Mouse (Mus musculus): ENCODE data around the gene Lrrc4c.

DNA sequence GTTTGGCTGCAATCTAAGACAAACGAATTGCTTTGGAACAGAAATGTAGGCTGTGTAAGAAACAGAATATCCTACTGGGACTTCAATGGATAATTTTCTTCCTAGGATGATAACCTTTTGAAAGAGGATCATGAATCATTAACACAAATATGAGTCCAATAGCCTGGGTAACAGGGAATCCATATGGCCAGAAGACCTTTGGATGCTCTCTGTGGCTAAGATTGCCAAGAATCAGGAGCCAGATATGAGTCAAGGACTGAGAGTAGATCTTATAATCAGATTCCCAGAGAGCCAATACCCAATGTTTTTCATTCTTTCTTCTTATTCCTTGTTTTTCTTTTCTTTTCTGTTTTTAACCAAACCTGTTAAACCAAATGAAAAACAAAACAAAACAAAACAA lies 93.2 kb downstream of the Lrrc4c start:
- TF ChIP-seq CTCF (IDR thresholded peaks at IDR 0.05; ENCODE audit: borderline replicate concordance, insufficient read depth, low read depth, low read length): no peak
- no peak for TF ChIP-seq POLR2A (IDR thresholded peaks at IDR 0.05; ENCODE audit: borderline replicate concordance, insufficient read depth, low read length)

Data from cerebellum, adult 2 months (tissue).